Mouse (Mus musculus): ENCODE measurements around the gene Ephx1.
"Not testable (repeated sequence)": the region's sequence is repeated elsewhere in the genome, so short reads cannot be mapped to it uniquely, and the experiment has no call there.

Gene Ephx1

DNA sequence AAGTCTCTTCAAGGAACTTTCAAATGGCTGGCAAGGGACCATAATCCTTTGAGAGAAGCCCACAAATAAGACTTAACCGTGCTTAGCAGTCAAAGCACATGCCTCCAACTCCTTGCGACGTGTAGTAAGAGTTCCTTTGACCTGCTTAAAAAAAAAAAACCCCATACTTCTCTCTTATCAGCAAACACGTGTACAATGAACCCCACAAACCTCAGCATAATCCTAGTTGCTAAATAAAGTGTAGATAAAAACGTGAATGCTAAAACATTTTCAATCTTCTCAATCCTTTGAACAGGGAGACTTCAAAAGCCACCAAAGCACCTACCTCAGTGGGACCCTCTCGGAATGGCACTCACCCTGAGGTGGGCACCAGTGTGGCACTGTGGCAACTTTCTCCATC, 7.3 kb downstream of the Ephx1 start:
- no peak for DNase-seq

- no peak for DNase-seq
Observed at GRCm38 (mm10) chr1:181012416-181012815, 8.3 kb downstream of the Ephx1 start.

GRCm38 (mm10) chr1:181011601-181012000, 9.1 kb downstream of the Ephx1 start:
- DNase-seq = no peak

- no peak for DNase-seq
Observed at GRCm38 (mm10) chr1:181010171-181010932, 10.4 kb downstream of the Ephx1 start.

DNA sequence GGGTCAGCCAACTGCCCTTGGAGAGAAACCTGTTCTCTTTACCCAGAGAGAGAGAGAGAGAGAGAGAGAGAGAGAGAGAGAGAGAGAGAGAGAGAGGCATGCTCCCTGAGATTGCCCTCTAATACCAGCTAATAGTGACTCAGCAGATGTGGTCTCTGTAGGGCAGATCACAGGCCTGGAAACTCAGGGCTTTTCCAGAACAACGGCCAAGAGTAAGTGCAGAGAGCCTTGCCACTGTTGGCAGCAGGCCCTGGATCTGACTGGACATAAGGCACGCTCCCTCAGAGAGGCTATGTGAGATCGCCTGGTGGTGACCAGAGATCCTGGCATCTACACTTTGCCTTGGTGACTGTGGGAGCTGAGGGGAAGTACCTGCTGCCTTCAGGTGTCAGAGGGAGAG, 10.9 kb downstream of the Ephx1 start:
- DNase-seq = peak; percentile 50

- no peak for DNase-seq
Observed at GRCm38 (mm10) chr1:181009011-181009590, 11.6 kb downstream of the Ephx1 start.

- no peak for DNase-seq
Observed at GRCm38 (mm10) chr1:181008266-181008665, 12.4 kb downstream of the Ephx1 start.

DNA sequence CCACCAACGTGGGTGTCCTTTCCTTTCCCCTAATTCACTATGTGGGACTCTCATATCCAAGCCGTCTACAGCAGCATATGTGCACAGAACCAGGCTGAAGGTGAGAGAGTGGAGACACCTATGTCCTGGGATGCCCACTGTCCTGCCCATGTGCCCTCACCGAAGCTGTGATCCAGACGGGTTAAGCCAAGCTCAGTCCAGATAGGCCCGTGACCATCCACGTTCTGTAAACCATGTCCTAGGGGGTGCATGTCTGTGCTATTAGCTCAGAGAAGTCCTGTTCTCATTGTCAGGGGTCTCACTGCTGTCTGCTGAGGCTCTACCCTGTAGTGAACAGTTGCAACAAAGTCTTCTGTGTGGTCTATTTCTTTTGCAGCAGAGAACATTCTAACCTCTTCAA, 12.9 kb downstream of the Ephx1 start:
- DNase-seq = no peak

DNA sequence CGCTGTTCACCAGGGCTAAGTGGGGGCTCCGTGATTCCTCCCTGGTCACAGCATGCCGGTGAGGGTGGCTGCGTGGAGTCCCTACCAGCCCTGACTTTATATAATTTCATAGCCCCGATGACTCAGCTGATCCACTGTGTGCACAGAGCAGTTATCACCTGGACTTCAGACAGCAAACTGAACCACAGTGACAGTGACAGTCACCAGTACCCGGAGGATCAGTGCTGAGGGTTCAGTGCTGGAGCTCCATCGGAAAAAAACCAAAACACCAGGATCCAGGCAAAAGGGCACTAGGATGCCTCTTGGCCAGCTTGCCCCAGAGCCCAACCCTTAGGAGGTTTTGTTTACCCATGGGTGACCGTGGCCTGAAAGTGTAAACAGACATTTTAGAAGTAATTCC, 15.4 kb downstream of the Ephx1 start:
- DNase-seq = no peak

GRCm38 (mm10) chr1:181003790-181004189, 16.9 kb downstream of the Ephx1 start:
- DNase-seq = no peak

GRCm38 (mm10) chr1:181001621-181002020, 19.1 kb downstream of the Ephx1 start:
- no peak for DNase-seq

DNA sequence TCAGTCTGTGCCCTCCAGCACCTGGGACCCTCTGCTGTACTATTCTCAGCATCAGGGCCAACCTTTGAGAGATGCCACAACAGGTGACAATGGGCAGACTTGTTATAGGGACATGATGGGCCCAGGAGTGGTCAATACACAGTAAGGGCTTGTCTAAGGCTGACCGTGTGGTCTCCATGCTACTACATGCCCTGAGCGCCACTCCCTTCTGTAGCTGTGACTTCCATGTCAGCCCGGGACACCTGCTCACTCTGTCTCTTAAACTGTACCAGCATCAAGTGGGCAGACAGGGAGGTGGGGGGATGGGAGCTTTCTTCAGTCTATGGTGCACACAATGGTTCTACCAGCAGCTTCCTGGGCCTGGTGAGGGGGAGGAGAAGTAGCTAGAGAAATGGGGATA, 19.5 kb downstream of the Ephx1 start:
- no peak for DNase-seq

DNA sequence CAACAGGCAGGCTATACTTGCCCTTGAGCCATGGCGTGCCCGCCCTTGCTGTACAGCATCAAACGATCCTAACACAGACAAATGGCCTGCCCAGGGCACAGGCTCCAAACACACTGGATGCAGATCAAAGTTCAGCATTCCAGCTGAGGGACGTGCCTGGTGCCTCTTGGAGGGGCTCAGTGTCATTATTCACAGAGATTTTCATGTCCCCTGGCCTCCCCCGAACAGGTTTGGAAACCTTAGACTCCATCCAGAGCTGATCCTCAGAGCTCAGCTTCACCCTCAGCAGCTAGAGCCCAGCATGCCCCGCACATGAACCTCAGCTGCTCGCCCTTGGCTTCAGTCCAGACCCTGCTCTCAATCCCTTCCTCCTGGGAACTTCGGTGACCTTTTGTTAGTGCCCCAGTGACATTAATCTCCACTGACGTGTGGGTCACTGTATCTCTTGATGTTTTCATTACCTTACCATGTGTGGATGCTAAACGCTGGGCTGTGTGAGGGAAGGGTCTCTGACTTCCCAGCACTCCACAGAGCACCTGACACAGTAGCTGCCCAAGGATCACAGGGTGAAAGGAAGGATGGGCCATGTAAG, 20.1 kb downstream of the Ephx1 start:
- DNase-seq = no peak

GRCm38 (mm10) chr1:180992142-180992541, 28.6 kb downstream of the Ephx1 start:
- DNase-seq = peak; percentile 41

GRCm38 (mm10) chr1:180990671-180991070, 30.0 kb downstream of the Ephx1 start:
- no peak for DNase-seq

DNA sequence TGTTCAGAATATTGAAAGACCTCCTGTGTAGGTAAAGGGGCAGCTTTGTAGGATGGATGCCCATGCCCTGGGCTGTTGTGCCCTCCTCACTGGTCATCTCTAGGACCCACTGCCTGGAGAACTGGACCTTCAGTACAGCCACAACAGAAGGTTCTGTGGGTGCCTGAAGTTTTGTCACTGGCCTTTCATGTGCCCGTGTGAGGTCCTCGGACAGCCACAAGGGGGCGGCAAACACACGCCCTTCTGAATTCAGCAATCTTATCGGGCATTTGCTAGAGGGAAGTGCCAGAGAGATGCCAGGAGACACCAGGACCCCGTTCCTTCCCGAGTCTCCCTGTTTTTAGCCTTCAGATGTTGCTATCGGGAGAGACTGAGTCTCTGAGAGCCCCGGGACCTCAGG, 32.9 kb downstream of the Ephx1 start:
- DNase-seq = peak; percentile 77

- no peak for DNase-seq
Observed at GRCm38 (mm10) chr1:180986701-180987100, 34.0 kb downstream of the Ephx1 start.

GRCm38 (mm10) chr1:180981298-180982046, 39.2 kb downstream of the Ephx1 start:
- DNase-seq = not testable (repeated sequence)

GRCm38 (mm10) chr1:180980464-180980863, 40.2 kb downstream of the Ephx1 start:
- no peak for DNase-seq

GRCm38 (mm10) chr1:180979484-180980251, 41.0 kb downstream of the Ephx1 start:
- no peak for DNase-seq

- DNase-seq = no peak
Observed at GRCm38 (mm10) chr1:180976110-180976679, 44.5 kb downstream of the Ephx1 start.

DNA sequence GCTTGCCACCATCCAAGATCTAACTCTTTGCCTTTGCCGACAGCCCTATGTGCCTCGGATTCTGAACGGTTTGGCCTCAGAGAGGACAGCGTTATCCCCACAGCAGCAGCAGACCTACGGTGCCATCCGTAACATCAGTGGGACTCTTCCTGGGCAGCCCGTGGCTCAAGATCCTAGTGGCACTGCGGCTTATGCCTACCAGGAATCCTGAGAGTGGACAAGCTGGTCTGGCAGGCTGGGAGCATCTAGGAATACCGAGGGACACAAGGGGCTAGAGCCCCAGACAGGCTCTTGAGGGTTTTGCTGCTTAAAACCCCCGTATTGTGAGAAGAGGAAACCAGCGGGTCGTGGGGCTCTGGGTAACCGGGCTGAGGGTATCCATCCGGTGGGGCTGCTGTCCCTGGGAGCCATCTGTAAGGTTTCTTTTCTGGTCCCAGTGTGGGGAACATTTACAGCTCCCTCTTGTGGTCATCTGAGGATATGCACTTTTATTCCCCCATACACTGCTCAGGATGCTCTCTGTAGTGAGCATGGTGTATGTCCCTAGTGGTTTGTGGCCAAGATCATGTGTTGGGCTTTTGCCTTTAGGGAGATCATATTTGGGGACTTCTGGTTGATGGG, 46.5 kb downstream of the Ephx1 start:
- peak; percentile 29 for DNase-seq
